Mouse (Mus musculus): ENCODE measurements at regions not wholly inside any gene's neighbourhood (a gene's known extent, or its start where the extent isn't known, plus 50 kb on each side); places are given as distances from the start of the nearest gene placed in this dataset.
"Not testable (repeated sequence)": the region's sequence is repeated elsewhere in the genome, so short reads cannot be mapped to it uniquely, and the experiment has no call there.

DNA sequence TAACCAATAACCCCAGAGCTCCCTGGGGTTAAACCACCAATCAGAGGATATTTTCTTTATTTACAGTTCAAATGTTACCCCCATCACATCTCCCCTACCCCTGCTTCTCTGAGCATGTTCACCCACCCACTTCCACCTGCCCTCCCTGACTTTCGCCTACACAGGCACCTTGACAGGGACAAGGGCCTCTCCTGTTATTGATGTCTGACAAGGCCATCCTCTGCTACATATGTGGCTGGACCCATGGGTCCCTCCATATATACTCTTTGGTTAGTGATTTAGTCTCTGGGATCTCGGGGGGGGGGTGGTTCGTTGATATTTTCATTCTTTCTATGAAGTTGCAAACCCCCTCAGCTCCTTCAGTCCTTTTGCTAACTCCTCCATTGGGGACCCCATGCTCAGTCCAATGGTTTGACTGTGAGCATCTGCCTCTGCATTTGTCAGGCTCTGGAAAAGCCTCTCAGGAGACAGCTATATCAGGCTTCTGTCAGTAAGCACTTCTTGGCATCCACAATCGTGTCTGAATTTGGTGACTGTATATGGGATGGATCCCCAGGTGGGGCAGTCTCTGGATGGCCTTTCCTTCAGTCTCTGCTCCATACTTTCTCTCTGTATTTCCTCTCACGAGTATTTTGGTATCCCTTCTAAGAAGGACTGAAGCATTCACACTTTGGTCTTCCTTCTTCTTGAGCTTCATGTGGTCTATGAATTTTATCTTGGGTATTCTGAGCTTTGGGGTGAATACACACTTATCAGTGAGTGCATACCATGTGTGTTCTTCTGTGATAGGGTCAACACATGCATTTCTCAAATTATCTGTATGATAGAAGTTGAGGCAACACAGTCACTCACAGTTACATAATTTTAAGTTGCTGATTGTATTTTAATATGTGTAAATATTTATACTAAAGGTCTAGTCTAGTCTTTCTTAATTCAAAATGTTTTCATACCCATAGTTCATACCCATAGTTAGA lies 220.8 kb upstream of the Tusc1 start:
- Histone ChIP-seq H3K36me3 (replicated peaks) (no peaks in the 10 kb centered on the region), H3K9ac (no peak overlapping the region), H3K9me3 (no peaks in the 10 kb centered on the region), H3K4me1 (no peaks in the 10 kb centered on the region), H3K27me3 (replicated peaks) (no peaks in the 10 kb centered on the region), H3K4me3 (no peak overlapping the region), H3K27ac (no peak overlapping the region), H3K4me2 (no peak overlapping the region)
- no peak for ATAC-seq (replicated peaks)
- 88% methylated on average over 5 of the region's 5 CpGs for WGBS

DNA sequence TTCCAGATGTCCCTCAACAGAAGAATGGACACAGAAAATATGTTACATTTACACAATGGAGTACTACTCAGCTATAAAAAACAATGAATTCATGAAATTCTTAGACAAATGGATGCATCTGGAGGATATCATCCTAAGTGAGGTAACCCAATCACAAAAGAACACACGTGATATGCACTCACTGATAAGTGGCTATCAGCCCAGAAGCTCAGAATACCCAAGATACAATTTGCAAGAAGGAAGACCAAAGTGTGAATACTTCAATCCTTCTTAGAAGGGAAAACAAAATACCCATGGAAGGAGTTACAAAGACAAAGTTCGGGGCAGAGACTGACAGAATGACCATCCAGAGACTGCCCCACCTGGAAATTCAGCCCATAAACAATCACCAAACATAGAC lies 219.9 kb upstream of the Tusc1 start:
- not testable (repeated sequence) for H3K4me1 ChIP-seq; ATAC-seq (replicated peaks); H3K4me2 ChIP-seq; H3K4me3 ChIP-seq; H3K27me3 ChIP-seq (replicated peaks); H3K27ac ChIP-seq; H3K36me3 ChIP-seq (replicated peaks); H3K9ac ChIP-seq; H3K9me3 ChIP-seq
- 81% methylated on average over 2 of the region's 2 CpGs for WGBS

DNA sequence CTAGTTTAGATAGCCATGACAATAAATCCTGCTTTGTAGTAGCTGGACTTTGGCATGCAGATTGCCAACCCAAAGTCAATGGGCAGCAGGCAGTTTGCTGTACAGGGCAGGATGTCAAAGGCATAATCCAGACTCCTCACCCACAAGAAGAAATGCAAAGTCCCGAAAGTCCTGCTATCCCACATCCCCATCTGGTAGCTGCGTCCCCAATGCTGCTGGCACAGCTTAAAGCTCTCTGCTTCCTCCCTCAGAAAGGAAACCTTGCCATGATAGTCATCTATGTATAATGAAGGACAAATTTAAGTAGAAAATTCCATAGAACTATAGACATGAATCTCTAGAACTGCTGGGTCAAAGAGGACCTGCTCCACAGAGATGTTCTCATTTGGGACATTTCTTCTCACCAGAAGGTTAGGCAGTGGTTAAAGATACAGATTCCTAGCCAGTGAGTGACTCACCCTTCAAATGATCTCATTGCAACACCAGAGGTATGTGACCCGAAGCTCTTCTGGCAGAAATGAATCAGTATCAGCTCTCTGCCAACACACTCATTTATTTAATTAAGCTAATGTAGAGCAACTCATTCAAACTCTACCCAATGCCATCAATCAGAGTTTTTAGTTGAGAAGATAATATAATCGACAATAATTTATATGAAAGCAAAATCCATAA lies 217.3 kb upstream of the Tusc1 start:
- Histone ChIP-seq H3K9me3 (no peaks in the 10 kb centered on the region), H3K27me3 (replicated peaks) (no peaks in the 10 kb centered on the region), H3K4me1 (no peaks in the 10 kb centered on the region), H3K36me3 (replicated peaks) (no peaks in the 10 kb centered on the region), H3K4me3 (no peak overlapping the region), H3K9ac (no peak overlapping the region), H3K4me2 (no peak overlapping the region), H3K27ac (no peak overlapping the region)
- WGBS: 83% methylated on average over 4 of the region's 4 CpGs
- ATAC-seq (replicated peaks): no peak

GRCm38 (mm10) chr4:93551086-93551485 lies 215.8 kb upstream of the Tusc1 start:
- no peak overlapping the region for H3K4me2 ChIP-seq
- H3K9ac ChIP-seq: no peak overlapping the region
- H3K27me3 ChIP-seq (replicated peaks): no peaks in the 10 kb centered on the region
- no peak overlapping the region for H3K27ac ChIP-seq
- no peak for ATAC-seq (replicated peaks)
- H3K4me1 ChIP-seq: no peaks in the 10 kb centered on the region
- no peaks in the 10 kb centered on the region for H3K9me3 ChIP-seq
- H3K36me3 ChIP-seq (replicated peaks): no peaks in the 10 kb centered on the region
- no peak overlapping the region for H3K4me3 ChIP-seq

DNA sequence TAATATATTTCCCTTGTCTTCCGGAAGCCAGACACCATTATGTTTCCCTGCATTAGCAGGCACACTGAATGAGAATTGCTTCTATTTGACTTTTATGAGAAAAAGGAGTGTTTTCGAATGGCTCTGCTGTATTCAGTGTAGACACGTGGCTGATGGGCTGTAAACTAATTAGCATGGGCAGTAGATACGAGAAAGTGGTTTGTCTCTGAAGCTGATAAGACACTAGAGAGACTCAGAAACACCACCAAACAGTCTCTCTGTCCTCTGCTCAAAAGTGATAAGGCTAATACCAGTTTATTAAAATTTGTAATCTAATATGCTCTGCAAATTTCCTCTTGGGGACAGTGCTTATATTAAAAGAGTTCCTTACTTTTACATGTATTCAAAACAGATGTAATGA lies 205.3 kb upstream of the Tusc1 start:
- no peaks in the 10 kb centered on the region for H3K9me3 ChIP-seq
- no peak overlapping the region for H3K9ac ChIP-seq
- H3K27me3 ChIP-seq (replicated peaks): no peaks in the 10 kb centered on the region
- H3K4me2 ChIP-seq: no peak overlapping the region
- no peak for ATAC-seq (replicated peaks)
- no peaks in the 10 kb centered on the region for H3K4me1 ChIP-seq
- H3K36me3 ChIP-seq (replicated peaks): no peaks in the 10 kb centered on the region
- no peak overlapping the region for H3K27ac ChIP-seq
- no peak overlapping the region for H3K4me3 ChIP-seq
- 62% methylated on average over 4 of the region's 4 CpGs for WGBS

DNA sequence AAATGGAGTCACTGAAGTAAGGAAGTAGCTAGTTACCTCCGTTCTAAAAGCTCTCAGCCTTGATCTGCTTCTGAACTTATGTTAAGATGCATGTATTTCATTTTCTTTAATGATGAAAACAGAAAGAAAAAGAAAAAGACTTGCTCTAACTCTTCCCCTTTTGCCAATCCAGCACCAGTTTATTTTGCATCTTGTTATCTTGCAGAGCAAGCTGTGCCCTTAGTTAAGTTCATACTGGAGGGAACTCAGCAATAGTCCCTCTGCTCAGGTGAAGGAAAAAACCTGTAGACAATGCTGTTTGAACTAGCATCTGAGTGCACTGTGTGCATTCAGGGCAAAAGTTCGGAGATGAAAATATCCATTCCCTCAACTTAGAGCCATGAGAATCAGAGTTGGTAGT lies 192.1 kb upstream of the Tusc1 start:
- H3K27me3 ChIP-seq (replicated peaks): no peaks in the 10 kb centered on the region
- no peak overlapping the region for H3K9ac ChIP-seq
- WGBS: 83% methylated on average over 2 of the region's 2 CpGs
- H3K4me1 ChIP-seq: no peaks in the 10 kb centered on the region
- H3K4me2 ChIP-seq: no peak overlapping the region
- no peak overlapping the region for H3K4me3 ChIP-seq
- ATAC-seq (replicated peaks): no peak
- H3K27ac ChIP-seq: no peak overlapping the region
- no peaks in the 10 kb centered on the region for H3K9me3 ChIP-seq
- no peaks in the 10 kb centered on the region for H3K36me3 ChIP-seq (replicated peaks)

- no peaks in the 10 kb centered on the region for H3K36me3 ChIP-seq (replicated peaks)
- no peaks in the 10 kb centered on the region for H3K27me3 ChIP-seq (replicated peaks)
- H3K27ac ChIP-seq: no peak overlapping the region
- H3K4me1 ChIP-seq: no peaks in the 10 kb centered on the region
- H3K9me3 ChIP-seq: no peaks in the 10 kb centered on the region
- no peak for ATAC-seq (replicated peaks)
- H3K9ac ChIP-seq: no peak overlapping the region
- H3K4me2 ChIP-seq: no peak overlapping the region
- 91% methylated on average over 5 of the region's 5 CpGs for WGBS
- no peak overlapping the region for H3K4me3 ChIP-seq
These were observed 185.3 kb upstream of the Tusc1 start for GRCm38 (mm10) chr4:93520454-93521100.

GRCm38 (mm10) chr4:93518925-93519324 lies 183.6 kb upstream of the Tusc1 start:
- 90% methylated on average over 5 of the region's 5 CpGs for WGBS
- no peak overlapping the region for H3K27ac ChIP-seq
- no peaks in the 10 kb centered on the region for H3K4me1 ChIP-seq
- no peak for ATAC-seq (replicated peaks)
- H3K4me2 ChIP-seq: no peak overlapping the region
- no peaks in the 10 kb centered on the region for H3K27me3 ChIP-seq (replicated peaks)
- H3K9me3 ChIP-seq: no peaks in the 10 kb centered on the region
- H3K9ac ChIP-seq: no peak overlapping the region
- no peaks in the 10 kb centered on the region for H3K36me3 ChIP-seq (replicated peaks)
- H3K4me3 ChIP-seq: no peak overlapping the region

DNA sequence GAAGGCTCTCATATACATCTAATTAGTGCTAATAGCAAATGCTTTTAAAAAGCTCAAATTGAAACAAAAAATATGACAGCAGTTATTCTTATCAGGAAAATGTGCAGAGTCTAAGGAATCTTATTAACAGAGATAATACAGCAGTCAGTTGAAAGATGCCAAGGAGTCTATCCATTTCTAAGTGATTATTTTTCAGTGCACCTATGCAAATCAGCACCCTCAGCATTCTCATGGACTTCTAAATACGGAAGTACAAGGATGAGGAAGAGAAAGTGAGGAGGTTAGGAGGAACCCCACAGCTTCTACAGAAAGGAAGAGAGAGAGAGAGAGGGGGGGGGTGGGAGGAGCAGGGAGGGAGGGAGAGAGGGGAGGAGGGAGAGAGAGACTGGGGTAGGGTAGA lies 175.5 kb upstream of the Tusc1 start:
- no peak overlapping the region for H3K9ac ChIP-seq
- H3K27me3 ChIP-seq (replicated peaks): no peaks in the 10 kb centered on the region
- H3K27ac ChIP-seq: no peak overlapping the region
- ATAC-seq (replicated peaks): no peak
- H3K4me1 ChIP-seq: no peaks in the 10 kb centered on the region
- H3K36me3 ChIP-seq (replicated peaks): no peaks in the 10 kb centered on the region
- H3K4me2 ChIP-seq: no peak overlapping the region
- whole genome bisulfite sequencing: 23% methylated on average over 1 of the region's 1 CpGs
- no peak overlapping the region for H3K4me3 ChIP-seq
- no peaks in the 10 kb centered on the region for H3K9me3 ChIP-seq

DNA sequence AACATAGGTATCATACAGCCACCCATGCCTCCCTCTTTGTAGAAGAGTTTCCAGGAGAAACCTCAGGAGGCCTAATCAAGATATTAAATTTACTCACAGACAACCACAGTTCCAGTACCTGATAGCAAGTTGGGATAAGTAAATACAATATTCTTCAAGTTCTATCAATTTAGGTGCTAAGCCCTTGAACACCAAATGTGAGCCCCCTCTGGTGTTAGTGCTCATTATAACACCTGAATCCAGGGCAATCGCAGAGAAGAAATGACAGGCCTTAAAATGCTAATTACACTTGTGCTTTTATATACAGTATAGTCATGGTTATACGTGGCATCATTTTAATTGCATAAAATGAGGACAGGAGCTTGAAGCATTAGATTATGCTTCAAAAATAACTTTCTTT lies 161.6 kb upstream of the Tusc1 start:
- Histone ChIP-seq H3K9ac (no peak overlapping the region), H3K27me3 (replicated peaks) (no peaks in the 10 kb centered on the region), H3K27ac (no peak overlapping the region), H3K4me2 (no peak overlapping the region), H3K4me1 (no peaks in the 10 kb centered on the region), H3K36me3 (replicated peaks) (no peaks in the 10 kb centered on the region), H3K9me3 (no peaks in the 10 kb centered on the region), H3K4me3 (no peak overlapping the region)
- no peak for ATAC-seq (replicated peaks)
- WGBS: 75% methylated on average over 2 of the region's 2 CpGs

DNA sequence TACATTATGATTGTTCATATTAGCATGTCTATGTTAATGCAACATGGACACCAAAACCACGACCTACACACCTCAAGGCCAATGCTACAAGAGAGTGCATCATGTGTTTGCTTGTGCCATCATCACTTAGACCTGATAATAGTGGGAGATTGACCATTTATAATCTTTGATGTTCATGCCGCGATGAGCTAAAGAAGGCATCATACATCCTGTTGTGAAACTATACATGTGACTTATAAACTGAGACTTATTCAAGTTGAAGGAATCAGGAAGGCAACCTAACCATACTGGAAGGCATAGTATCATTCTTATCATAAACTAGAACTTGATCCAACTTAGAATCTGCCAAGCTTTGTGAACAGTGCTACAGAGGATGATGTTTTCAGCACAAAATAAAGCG lies 159.0 kb upstream of the Tusc1 start:
- Histone ChIP-seq H3K4me3 (no peak overlapping the region), H3K27me3 (replicated peaks) (no peaks in the 10 kb centered on the region), H3K9me3 (no peaks in the 10 kb centered on the region), H3K27ac (no peak overlapping the region), H3K4me1 (no peaks in the 10 kb centered on the region), H3K36me3 (replicated peaks) (no peaks in the 10 kb centered on the region), H3K9ac (no peak overlapping the region), H3K4me2 (no peak overlapping the region)
- 91% methylated on average over 4 of the region's 4 CpGs for WGBS
- no peak for ATAC-seq (replicated peaks)

DNA sequence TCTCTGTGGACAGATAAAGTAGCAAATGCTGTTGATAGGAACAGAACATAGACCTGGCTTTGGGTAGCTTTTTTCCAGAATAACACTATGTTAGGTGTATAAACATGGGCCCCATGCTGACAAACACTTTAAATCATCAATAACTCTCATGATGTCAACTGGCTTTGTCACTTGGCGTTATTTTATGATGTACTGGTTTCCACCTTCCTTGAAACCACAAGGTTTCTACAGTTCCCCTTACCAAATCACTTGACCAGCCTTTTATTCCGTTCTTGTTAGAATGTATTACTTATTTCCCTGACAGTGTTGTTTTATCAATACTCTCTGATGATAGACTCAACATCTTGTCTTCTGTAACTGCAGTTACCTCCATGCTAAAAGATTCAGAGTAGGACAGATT lies 158.6 kb upstream of the Tusc1 start:
- H3K9me3 ChIP-seq: no peaks in the 10 kb centered on the region
- no peaks in the 10 kb centered on the region for H3K27me3 ChIP-seq (replicated peaks)
- no peaks in the 10 kb centered on the region for H3K36me3 ChIP-seq (replicated peaks)
- 87% methylated on average over 2 of the region's 2 CpGs for WGBS
- no peak overlapping the region for H3K4me3 ChIP-seq
- no peak overlapping the region for H3K27ac ChIP-seq
- H3K4me1 ChIP-seq: no peaks in the 10 kb centered on the region
- H3K4me2 ChIP-seq: no peak overlapping the region
- ATAC-seq (replicated peaks): no peak
- no peak overlapping the region for H3K9ac ChIP-seq
